Mouse (Mus musculus) cerebellum, adult 2 months (tissue): Measurements from ENCODE around the gene Rgs16. TPM values are rescaled to one million over a fixed set of nuclear protein-coding genes. Genes with fewer than 3 reads are reported as not detected.

Source experiments
- DNase-seq, 2 experiments: peaks; one replicate each; pipeline ENCODE4 v3.0.0; 2021
- H3K27ac ChIP-seq: fragments of 200-500 bp; 2 replicates; pipeline ENCODE4 v1.5.1; 2012; ENCODE audit warnings: low read length, control low read depth, inconsistent platforms; ENCODE audit not compliant: insufficient read depth
- H3K27me3 ChIP-seq: fragments of 200-500 bp; 2 replicates; pipeline ENCODE4 v1.6.1; 2012; ENCODE audit warnings: inconsistent platforms, mild to moderate bottlenecking, low read length, moderate library complexity; ENCODE audit not compliant: control insufficient read depth, insufficient read depth
- H3K4me1 ChIP-seq: fragments of 200-500 bp; 2 replicates; pipeline ENCODE4 v1.6.1; 2011; ENCODE audit warnings: low read length; ENCODE audit not compliant: control insufficient read depth, insufficient read depth
- H3K4me3 ChIP-seq: fragments of 200-500 bp; replicated peaks from 2 replicates; pipeline ENCODE3; 2011; ENCODE audit warnings: mild to moderate bottlenecking, low read depth, low read length, control low read depth; ENCODE audit not compliant: insufficient read depth
- CTCF ChIP-seq: fragments of 200-500 bp; IDR thresholded peaks from 2 replicates; pipeline ENCODE4 v1.5.1; 2011; ENCODE audit warnings: low read depth, mild to moderate bottlenecking, control low read depth, low read length, moderate library complexity, borderline replicate concordance; ENCODE audit not compliant: insufficient read depth
- POLR2A ChIP-seq: fragments of 200-500 bp; IDR thresholded peaks from 2 replicates; pipeline ENCODE4 v1.6.1; 2011; ENCODE audit warnings: low read length, control low read depth, borderline replicate concordance; ENCODE audit not compliant: insufficient read depth
- WGBS: fragments of 180-500 bp; shearing (Covaris S2); methylation state at CpG from one replicate; pipeline ENCODE4 v1.1.7; 2018; 5-methylcytosine and 5-hydroxymethylcytosine counted together
- polyA plus RNA-seq: library from polyadenylated mRNA; depleted of rRNA; stranded (reverse); fragments of >200 nt; gene quantifications from 2 replicates; pipeline ENCODE4 v1.2.3, GENCODE M21; 2012

Rgs16 gene
- polyA plus RNA-seq, 1 experiment, result 12.2 TPM

- H3K4me3 ChIP-seq, result no peak overlapping the region
- H3K4me1 ChIP-seq, result no peaks in the 10 kb centered on the region
- TF ChIP-seq CTCF (no peak), POLR2A (no peak)
- no peak for DNase-seq
- H3K27ac ChIP-seq, result no peak overlapping the region
- 10% methylated on average over 1 of the region's 1 CpGs for WGBS
- H3K27me3 ChIP-seq, result no peaks in the 10 kb centered on the region
Measured at GRCm38 (mm10) chr1:153748549-153748948, 8.4 kb downstream of the Rgs16 start.

- Histone ChIP-seq H3K4me3 (peak within 1 kb of the TSS; percentile 20), H3K27ac (no peak within 1 kb of the TSS), H3K27me3 (no peaks in the 10 kb centered on the region), H3K4me1 (no peaks in the 10 kb centered on the region)
- WGBS, result 3% methylated on average over 18 of the region's 18 CpGs
- TF ChIP-seq POLR2A, result no peak
- peak; percentile 72 for TF ChIP-seq CTCF
- peak; percentile 57 to 63 for DNase-seq
Measured at GRCm38 (mm10) chr1:153749211-153749801, 9.2 kb downstream of the Rgs16 start, which contains the start of gene Rnasel. Gene Rnasel, plus strand, starts transcription at chr1:153749426.

GRCm38 (mm10) chr1:153750054-153750453 lies 9.9 kb downstream of the Rgs16 start:
- H3K4me3 ChIP-seq, result no peak overlapping the region
- DNase-seq, result no peak
- no peaks in the 10 kb centered on the region for H3K4me1 ChIP-seq
- TF ChIP-seq POLR2A, result no peak
- no peak for TF ChIP-seq CTCF
- no peak overlapping the region for H3K27ac ChIP-seq
- WGBS, result 67% methylated on average over 6 of the region's 6 CpGs
- no peaks in the 10 kb centered on the region for H3K27me3 ChIP-seq

GRCm38 (mm10) chr1:153751763-153752301 lies 11.7 kb downstream of the Rgs16 start:
- TF ChIP-seq CTCF (no peak), POLR2A (no peak)
- H3K4me3 ChIP-seq, result peak overlapping the region; percentile 5
- WGBS, result 34% methylated on average over 13 of the region's 13 CpGs
- no peaks in the 10 kb centered on the region for H3K27me3 ChIP-seq
- H3K4me1 ChIP-seq, result no peaks in the 10 kb centered on the region
- DNase-seq, result no peak
- no peak overlapping the region for H3K27ac ChIP-seq

DNA sequence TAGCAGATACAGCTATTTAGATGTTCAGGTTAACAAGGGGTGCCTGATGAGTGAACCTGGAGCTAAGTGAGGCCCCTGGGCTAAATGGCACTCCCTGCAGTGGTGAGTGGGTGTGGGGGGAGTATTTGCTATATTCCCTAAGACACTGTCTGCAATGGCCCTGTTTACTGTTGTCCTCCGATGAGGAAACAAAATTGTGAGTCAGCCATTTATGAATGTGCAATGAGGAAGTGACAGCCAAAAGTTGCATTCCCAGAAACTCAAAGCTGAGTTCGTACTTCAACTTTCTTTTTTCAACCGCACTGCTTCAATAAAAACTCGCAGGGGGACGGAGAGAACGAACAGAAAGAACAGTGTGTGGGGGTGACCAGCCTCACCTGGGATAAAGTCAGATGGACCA lies 12.4 kb downstream of the Rgs16 start:
- H3K4me3 ChIP-seq, result no peak overlapping the region
- no peak for DNase-seq
- no peaks in the 10 kb centered on the region for H3K4me1 ChIP-seq
- WGBS, result 86% methylated on average over 6 of the region's 6 CpGs
- TF ChIP-seq CTCF (no peak), POLR2A (no peak)
- no peak overlapping the region for H3K27ac ChIP-seq
- H3K27me3 ChIP-seq, result no peaks in the 10 kb centered on the region

- WGBS, result 67% methylated on average over 25 of the region's 25 CpGs
- Histone ChIP-seq H3K27ac (no peak overlapping the region), H3K4me1 (no peaks in the 10 kb centered on the region), H3K4me3 (no peak overlapping the region), H3K27me3 (no peaks in the 10 kb centered on the region)
- TF ChIP-seq POLR2A (no peak), CTCF (no peak)
- DNase-seq, result no peak
Measured at GRCm38 (mm10) chr1:153753725-153754464, 13.7 kb downstream of the Rgs16 start.

- no peak overlapping the region for H3K27ac ChIP-seq
- H3K4me3 ChIP-seq, result no peak overlapping the region
- no peaks in the 10 kb centered on the region for H3K4me1 ChIP-seq
- no peak for DNase-seq
- H3K27me3 ChIP-seq, result no peaks in the 10 kb centered on the region
- TF ChIP-seq POLR2A (no peak), CTCF (no peak)
- 90% methylated on average over 11 of the region's 11 CpGs for WGBS
Measured at GRCm38 (mm10) chr1:153764136-153764535, 24.0 kb downstream of the Rgs16 start.

GRCm38 (mm10) chr1:153766298-153766697 lies 26.1 kb downstream of the Rgs16 start:
- no peak for DNase-seq
- 48% methylated on average over 8 of the region's 8 CpGs for WGBS
- TF ChIP-seq CTCF (no peak), POLR2A (no peak)
- Histone ChIP-seq H3K4me1 (no peaks in the 10 kb centered on the region), H3K27ac (no peak overlapping the region), H3K27me3 (no peaks in the 10 kb centered on the region), H3K4me3 (no peak overlapping the region)
